Mouse (Mus musculus) fat pad, adult 2 months (tissue): ENCODE data around the gene Asb16.

Source experiments
- DNase-seq: peaks from one replicate; pipeline ENCODE4 v3.0.0-alpha.2; 2011; ENCODE audit warnings: low read depth, low spot score; ENCODE audit errors: extremely low read depth

Asb16 gene

DNA sequence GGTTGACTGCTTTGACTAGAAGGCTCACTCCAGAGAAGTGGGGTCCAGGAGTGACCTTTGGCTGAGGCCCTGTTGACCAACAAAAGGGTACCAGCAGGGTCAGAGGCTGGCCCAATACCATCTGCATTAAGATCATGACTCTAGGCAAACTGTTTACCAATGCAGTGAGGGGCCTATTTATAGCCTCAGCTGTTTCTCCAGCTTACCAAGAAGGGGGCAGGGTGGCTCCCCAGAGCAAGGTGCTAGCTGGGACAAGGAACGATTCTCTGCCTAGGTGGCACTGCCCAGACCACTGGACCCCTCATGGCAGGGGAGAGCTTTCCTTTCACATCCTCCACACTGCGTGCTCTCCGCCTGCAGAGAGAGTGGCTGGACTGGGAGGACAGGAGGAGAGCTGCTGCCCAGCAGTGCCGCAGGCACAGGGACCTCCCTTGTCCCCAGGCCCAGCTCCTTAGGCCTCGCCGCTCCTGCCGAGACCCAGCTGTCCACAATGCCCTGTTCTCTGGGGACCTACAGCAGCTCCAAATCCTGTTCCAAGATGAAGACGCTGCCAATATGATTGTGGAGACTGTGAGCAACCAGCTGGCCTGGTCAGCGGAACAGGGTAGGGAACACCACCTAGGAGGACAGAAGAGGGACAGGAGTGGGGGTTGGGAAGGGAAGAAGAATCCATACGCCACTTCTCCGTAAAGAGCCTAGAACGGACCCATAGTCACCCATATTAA is at the start of gene Asb16:
TSS of gene Asb16 (plus strand) at position 224 of the 725 bp plus-strand sequence.
- no peak for DNase-seq

DNA sequence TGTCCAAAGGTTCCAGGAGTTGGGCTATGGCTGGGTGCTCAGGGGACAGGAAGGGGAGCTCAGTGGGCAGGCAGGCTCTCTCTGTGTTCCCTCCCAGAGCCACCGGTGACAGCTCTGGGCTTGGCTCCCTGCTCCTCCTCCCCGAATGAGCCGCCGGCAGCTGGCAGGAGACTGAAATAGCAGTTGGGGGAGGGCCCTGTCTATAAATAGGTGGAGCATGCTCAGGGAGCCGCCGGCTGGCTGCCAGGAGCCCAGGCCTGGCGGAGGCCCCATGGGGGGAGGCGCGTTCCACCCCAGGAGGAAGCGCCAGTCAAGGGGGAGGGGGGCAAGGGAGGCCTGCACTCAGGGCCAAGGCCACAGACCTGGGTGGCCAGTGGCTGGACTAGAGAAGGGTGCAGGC is 49.8 kb upstream of the Asb16 start:
- no peak for DNase-seq

GRCm38 (mm10) chr11:102219247-102219993 is 49.1 kb upstream of the Asb16 start:
- DNase-seq = no peak

DNA sequence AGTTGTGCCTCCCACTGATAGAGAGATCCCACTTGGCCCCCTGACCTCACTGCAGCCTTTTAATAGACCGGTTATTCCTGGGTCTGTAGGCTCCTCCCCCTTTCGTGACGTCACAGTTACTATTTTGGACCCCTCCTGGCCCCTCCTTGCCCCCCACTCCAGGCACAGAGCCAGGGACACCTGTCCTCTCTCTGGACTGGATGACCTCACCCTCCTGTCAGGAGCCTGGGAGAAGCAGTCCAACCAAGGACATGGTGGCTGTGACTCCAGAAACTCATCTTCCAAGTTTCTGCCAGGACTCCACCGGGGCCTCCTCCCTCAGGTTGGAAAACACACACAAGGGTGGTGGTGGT is 48.6 kb upstream of the Asb16 start:
- DNase-seq = no peak

GRCm38 (mm10) chr11:102220451-102220850 is 48.1 kb upstream of the Asb16 start:
- DNase-seq = no peak

- DNase-seq = no peak
Observed at GRCm38 (mm10) chr11:102221243-102221953, 47.1 kb upstream of the Asb16 start.

DNA sequence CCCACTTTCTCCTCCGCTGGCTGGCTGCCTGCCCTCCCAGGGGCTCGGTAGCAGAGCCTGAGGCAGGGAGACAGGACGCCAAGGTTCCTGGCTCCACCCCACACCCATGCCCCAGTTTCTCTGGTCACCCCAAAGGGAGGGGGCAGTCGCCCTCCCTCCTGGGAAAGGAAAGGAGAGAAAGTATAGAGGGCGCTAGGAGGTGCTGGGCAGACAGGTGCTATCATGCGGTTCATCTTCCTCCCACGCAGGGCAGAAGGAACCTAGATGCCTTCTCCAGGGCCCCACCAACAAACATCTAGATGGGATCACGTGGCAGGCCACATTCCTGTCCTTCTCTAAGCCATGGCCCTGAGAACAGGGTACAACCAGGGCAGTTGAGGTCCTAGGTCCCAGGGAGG is 46.6 kb upstream of the Asb16 start:
- no peak for DNase-seq

DNA sequence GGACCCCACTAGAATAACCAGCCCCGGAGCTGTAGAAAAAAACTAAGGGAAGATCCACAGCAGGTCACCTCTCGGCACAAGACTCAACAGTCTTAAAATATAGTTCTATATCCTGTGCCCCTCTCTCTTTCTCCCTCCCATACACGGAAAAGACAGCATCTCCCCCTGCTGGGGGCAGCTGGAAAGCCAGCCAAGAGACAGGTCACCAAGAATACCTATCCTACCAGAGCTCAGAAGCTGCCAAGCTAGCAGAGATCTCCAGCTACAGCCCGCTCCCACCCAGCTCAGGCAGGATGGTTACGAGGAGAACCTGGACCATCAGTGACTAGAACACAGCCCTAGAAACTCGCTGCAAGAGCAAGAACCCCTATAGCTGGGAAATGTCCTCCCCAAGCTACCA is 45.4 kb upstream of the Asb16 start:
- DNase-seq = no peak

DNA sequence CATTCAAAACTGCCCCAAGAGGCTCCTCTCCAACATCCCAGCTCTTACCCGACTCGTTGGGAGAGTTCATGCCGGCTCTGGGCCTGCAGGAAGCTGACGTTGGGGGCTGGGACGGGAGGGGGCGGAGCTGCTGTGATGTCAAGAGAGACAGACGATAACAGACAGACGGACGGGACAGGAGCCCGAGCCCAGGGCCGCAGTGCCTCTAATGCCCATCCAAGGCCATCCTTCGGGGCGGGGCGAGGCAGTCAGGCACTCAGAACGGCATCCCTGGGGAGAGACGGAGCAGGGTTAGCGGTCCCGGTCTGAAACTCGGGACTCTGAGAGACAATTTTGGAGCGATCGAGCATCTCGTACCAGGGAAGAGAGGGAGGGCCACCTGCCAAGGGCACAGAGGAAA is 43.9 kb upstream of the Asb16 start:
- DNase-seq = no peak

- DNase-seq = no peak
Observed at GRCm38 (mm10) chr11:102225221-102225620, 43.3 kb upstream of the Asb16 start.

DNA sequence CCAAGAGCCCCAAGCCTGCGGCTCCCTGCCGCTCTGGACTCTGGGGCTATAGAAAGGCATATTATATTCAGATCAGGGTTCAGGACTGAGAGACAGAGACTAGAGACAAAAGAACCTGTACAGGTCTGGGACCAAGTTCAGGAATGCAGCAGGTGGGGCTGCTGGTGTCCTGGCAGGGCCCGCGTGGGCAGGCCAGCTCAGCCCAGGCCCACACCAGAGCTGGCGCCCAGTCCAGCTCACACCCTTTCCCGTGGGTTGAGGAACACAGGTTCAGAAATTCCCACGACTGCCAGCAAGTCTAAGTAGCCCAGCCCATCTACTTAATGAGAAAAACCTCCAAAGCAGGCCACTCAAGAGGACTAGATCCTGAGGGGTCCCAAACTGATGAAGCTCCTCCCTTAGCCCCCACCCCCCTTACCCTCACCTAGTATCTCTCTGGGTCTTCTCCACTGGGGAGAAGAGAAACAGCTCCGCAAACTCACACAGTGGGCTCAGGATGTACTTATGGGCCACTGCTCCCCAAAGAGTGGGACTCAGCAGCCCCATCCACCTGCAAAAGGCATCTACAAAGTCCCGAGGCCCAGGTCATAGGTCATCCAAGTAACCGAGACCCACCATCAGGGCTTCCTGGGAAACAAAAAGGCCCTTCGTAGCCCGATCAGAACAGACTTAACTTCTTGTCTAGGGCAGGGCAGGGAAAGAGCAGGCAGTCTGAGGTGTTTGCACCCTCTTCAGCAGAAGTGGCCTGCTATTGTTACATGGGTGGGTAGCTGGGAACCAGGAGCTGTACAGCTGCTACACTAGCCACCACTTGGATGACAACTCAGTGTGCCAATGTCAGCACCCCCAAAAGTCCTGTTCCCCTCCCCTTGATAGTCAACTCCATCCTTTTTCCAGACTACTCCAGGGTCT is 42.2 kb upstream of the Asb16 start:
- DNase-seq = no peak

DNA sequence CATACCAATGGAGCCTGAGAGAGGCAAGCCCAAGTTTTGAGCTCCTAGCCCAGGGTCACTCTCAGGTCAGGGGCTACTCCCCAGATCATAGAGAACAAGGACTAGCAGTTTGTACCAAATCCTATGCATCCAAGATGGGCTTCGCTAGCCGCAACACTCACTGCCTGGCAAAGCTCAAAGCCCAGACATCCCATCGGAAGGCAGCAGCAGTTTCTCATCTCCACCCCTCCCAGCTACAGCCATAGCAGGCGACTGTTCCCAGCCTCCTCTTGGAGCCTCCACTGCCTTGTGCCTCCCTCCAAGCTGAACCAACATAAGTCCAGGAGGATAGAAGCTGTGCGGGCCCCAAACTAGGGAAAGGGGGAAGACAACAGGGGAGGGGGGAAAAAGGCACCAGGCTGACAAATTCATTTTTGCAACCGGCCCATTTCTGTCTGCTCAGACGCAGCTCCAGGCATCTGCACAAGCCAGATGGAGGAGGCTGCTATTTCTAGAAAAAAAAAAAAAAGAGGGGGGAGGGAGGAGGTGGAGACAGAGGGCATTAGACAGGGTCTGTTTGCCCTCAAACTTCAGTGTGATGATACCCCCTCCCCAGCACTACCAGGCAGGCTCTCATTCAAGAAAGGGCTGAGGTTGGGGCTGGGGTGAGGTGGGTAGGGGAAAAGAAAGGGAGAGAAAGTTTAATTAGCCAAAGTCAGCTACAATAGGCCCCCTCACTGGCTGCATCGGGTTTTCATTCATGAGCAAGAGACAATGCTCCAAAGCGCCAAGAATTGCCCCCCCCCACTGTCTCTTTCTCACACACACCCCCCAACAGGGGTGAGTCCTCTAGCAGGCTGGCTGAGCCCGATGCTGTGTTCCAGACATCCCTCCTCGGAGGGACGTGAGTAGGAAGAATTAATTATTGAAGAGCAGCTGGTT is 41.0 kb upstream of the Asb16 start:
- no peak for DNase-seq

DNA sequence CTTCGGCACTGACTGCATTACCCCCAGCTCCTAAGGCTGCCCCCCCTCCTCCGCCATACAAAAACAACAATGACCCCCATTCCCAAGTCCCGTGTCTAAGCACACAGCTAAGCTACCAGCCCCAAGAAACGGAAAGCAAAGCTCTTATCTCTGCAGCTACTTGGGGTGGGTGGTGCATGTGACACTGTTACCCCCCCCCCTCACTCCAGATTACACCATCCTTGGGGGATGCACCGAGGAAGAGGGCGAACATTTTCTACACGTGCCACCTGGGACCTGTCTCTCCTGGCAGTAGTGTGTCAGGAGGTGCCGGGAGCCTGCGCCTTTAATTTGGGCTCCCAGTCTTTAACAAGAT is 40.4 kb upstream of the Asb16 start:
- DNase-seq = no peak

DNA sequence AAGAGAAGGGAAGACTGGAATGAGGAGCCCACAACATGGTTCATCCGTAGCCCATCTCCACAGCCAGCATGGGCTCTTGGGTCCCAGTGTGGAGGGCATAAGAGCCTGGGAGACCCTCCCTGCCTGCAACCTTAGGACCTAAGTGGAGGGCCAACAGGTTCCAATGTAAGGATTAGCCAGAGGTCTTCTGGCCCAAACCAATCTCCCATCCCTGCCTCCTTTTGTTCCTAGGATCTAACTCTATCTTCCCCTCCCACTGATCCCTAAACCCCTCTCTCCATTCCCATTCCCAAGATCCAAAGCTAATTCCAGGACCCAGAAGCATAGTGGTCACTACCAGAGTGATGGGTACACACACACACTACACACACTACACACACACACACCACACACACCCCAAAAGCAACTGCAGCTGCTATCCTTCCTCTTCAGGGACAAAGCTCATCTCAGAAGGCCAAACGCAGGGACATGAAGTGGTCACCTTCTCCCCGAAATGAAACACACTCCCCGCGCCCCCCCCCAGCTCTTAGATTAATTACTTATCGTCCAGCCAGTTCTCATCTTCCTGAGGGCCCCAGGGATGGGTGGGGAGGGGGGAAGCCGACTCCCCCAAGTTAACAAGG is 39.8 kb upstream of the Asb16 start:
- no peak for DNase-seq

DNA sequence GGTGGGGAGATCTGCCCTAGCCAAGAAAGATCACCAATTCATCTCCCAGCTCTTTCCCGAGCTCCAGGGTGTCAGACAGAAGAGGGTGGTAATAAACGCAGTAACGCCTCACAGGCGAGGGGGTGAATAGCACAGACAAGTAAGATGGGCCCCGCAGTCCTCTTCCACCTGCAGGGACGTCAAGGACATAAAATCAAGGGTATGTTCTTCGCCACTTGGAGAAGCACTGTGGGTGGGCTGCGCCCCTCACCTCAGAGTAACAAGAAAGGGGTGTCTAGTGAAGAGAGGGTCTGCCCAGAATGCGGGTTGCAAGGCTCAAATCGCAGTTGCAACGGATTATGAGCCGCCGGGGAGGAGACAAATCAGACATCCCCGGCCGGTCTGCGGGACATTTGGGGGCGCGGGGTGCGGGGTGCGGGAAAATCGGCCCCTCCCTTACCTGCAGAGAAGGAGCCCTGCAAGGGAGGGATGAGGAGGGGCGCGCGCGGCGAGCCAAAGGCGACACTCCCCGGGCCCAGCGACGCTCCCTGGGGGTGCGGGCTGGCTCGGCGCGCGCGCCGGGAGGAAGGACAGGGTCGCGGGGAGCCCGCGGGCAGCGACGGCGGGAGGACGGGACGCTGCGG is 39.1 kb upstream of the Asb16 start:
- DNase-seq = no peak

GRCm38 (mm10) chr11:102230006-102230741 is 38.4 kb upstream of the Asb16 start, which contains the start of gene Hdac5:
TSS of gene Hdac5 (minus strand) at chr11:102230166.
- DNase-seq = peak; percentile 71

DNA sequence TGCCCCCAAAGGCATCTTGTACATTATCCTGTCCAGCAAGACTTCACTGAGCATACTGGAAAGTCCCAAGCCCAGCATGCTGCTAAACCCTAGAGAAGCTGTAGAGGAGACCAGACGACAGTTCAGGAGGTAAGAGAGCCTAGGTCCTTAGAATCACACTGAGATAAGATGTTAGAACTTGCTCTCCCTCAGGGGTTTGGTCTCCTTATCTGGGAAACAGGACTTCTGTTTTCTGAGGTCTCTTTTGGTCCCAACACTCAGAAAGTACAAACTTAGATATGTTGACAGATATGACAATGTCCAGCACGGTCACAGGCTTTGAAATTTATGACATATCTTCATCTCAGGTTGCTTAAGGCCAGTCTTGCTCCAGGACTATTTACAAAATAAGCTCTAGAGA is 32.5 kb upstream of the Asb16 start:
- no peak for DNase-seq

DNA sequence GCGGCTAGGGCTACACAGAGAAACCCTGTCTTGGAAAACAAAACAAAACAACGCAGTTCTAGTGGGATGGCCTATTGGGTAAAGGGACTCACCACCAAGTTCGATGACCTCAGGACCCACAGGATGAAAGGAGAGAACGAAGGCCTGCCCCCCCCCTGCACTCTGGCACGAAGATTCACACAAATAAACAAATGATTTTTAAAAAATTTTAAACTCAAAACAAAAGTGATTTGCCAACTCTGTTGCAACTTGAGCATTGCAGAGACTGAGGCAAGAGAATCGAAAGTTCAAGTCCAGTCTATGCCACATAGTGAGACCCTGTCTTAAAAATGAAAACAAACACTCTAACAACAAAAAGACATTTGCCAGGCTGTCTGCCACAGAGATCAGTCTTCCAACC is 27.9 kb upstream of the Asb16 start:
- DNase-seq = no peak
